Mouse (Mus musculus) heart, postnatal 36 days (tissue): ENCODE results near the gene Lmna. TPM values are rescaled to one million over a fixed set of nuclear protein-coding genes. Genes with fewer than 3 reads are reported as not detected.

Source experiments
- DNase-seq, 2 experiments: peaks; one replicate each; pipeline ENCODE4 v3.0.0; 2021 to 2022
- intact Hi-C: fragments of 180-260 bp; cut with DNase I; formaldehyde crosslinking; loops from one replicate; pipeline ENCODE4 v1.15.1; 2025
- total RNA-seq, 2 experiments: library from RNA; stranded (reverse); gene quantifications; 2 replicates each; pipeline ENCODE4 v1.2.3; 2021

Lmna gene
- total RNA-seq, 2 experiments from 2014 or later: 121 to 130 TPM

- intact Hi-C loops: loop anchor here (2.0 kb wide), 1 partner anchor 120 kb away; no protein-coding TSS in a partner anchor
Measured at GRCm38 (mm10) chr3:88526157-88527131, 16.7 kb upstream of the Lmna start.

GRCm38 (mm10) chr3:88525021-88525420 lies 15.3 kb upstream of the Lmna start:
- intact Hi-C loops: no loop called here

More at GRCm38 (mm10) chr3:88526157-88527131, 16.7 kb upstream of the Lmna start:
- peak; percentile 81 to 86 for DNase-seq

GRCm38 (mm10) chr3:88523027-88523426 lies 13.3 kb upstream of the Lmna start:
- DNase-seq: no peak
- intact Hi-C loops: no loop called here

More at GRCm38 (mm10) chr3:88525021-88525420, 15.3 kb upstream of the Lmna start:
- DNase-seq: no peak

- intact Hi-C loops: loop anchor here (1.0 kb wide), 3 partner anchors 12 to 39 kb away; no protein-coding TSS in a partner anchor
- peak; percentile 76 to 85 for DNase-seq
Measured at GRCm38 (mm10) chr3:88521803-88522331, 12.1 kb upstream of the Lmna start.

- no peak for DNase-seq
- intact Hi-C loops: no loop called here
Measured at GRCm38 (mm10) chr3:88521156-88521555, 11.4 kb upstream of the Lmna start.

DNA sequence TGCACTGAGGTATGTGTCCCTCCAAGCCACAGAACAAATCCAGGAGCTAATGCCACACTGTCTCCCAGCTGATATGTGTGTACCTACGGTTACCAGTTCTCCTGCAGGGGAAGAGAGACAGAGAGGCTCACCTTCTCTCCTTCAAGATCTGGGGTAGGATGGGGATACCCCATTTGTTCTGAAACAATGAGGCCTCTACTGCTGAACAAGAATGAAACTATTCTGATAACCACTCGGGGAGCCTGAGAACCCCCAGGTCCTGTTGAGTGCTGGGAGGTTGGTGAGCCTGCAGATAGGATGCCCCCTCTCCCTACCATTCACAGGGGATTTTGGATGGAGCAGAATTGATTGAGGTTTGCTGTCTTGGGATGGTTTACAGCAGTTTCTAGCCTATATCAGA lies 10.3 kb upstream of the Lmna start:
- no peak for DNase-seq
- intact Hi-C loops: no loop called here

DNA sequence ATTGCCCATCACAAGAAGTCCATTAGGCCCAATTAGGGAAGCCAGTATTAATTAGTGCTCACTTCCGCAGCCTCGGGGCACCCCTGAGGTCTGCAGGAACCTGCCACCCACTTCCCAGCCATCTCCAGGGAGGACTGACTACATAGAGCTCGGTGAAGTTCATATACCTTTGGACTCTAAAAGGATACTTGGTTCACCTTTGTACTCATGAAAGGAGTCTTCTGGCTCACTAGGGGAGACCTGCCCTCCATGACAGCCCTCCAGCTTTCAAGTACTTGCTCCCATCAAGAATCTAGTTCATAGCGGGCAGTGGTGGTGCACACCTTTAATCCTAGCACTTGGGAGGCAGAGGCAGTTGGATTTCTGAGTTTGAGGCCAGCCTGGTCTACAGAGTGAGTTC lies 8.7 kb upstream of the Lmna start:
- intact Hi-C loops: no loop called here
- no peak for DNase-seq

GRCm38 (mm10) chr3:88516407-88516806 lies 6.7 kb upstream of the Lmna start:
- intact Hi-C loops: no loop called here
- DNase-seq: no peak

DNA sequence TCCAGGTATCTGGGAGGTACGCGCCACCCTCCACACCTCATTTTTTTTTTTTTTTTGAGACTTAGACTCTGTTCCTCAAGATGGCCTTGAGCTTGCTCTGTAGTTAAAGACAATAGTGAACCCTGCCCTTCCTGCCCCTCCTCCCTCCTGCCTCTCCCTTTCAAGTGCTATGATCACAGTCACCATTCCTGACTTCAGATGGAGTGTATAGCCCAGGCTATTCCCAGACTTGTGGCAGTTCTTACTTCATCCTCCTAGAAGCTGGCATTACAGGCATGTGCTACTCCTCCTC lies 5.3 kb upstream of the Lmna start:
- DNase-seq: no peak
- intact Hi-C loops: no loop called here

DNA sequence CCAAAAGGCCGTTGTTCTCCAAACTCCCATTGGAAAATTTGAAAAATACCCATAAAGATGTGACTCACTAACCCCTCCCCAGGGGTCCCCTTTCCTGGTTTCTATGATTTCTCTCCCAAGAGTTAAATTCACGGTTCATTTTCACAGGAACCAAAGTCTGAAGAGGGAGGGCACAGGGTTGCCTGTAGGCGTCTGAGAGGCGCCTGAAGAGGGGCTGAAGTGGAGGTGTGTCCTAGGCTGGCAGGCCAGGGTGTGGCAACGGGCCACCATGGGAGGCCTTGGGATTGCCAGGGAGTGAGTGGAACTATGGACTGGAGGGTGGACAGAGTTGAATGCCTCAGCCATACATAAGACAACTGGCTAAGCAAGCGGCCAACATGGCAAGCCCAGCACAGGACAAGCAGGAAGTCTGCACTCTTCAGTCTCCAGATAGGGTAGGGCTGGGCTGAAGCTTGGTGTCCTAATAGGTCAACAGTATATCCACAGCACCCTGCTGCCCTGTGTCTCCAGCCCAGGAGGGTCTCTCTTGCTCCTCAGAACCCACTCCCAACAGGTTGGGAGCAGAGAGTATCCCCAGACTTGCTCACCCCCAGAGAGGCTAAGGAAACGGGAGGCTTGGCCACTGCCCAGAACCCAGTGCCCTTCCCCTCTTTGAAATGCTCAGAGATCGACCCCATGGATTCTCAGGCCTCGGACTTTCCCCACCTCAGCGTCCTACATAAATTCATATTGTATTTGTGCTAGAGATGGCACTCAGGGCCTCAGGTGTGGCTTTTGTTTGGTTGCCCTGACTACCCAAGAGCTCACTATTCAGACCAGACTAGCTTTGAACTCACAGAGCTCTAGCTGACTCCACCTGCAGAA lies 4.7 kb upstream of the Lmna start:
- peak in 1 of 2 experiments; percentile 6 for DNase-seq
- intact Hi-C loops: no loop called here

- intact Hi-C loops: no loop called here
- no peak for DNase-seq
Measured at GRCm38 (mm10) chr3:88513546-88514115, 3.9 kb upstream of the Lmna start.

DNA sequence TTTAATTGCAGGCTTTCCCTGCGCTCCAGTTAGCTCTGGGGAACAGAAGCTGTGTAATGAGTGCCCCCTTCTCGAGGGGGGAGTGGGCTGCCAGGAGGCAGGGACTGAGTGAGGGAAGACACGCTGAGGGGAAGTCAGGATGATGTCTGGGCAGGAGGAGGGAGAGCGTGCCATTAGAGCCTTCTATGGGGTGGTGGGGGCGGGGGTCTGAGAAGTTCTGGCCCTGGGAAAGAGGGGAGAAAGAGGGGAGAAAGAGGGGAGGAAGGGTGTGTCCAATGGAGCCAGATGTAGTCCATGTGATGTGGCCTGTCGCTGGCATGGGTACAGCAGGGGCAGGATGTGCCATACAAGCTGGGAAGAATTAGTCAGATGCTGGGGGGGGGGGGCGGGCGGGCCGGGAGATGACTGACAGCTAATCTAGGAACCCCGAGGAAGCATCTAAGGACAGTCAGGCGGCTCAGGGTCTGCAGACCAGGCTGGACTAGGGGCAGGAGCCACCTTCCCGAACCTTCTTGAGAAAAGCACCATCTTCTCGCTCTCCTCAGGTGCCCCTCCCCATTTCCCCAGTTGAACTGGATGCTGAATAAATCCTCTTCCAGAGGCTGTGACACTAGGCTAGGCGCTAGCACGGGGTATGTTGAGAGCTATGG lies 3.3 kb upstream of the Lmna start:
- intact Hi-C loops: no loop called here
- no peak for DNase-seq

GRCm38 (mm10) chr3:88512141-88512895 lies 2.6 kb upstream of the Lmna start:
- no peak for DNase-seq
- intact Hi-C loops: no loop called here

DNA sequence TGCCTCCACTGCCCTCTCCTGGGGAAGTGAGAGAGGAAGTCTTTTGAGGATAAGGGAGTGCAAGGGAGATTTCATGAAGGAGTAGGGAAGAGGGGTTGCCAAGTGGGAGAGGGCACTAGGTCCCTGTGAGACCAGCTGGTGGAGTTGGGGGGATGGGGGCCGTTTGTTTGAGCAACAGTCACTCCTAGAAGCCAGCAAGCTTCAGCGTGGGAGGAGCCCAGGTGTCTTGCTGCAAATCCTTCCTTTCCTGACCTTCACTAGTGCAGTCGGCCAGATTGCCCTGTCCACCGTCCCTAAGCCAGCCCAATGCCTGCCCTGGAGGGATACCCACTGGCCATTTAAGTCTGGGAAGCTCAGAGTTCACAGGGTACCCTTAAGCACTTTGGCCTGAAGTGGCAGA lies 1.8 kb upstream of the Lmna start:
- intact Hi-C loops: no loop called here

GRCm38 (mm10) chr3:88510421-88511289 lies 899 bp upstream of the Lmna start:
- intact Hi-C loops: loop anchor here (1.0 kb wide), 1 partner anchor 12 kb away; no protein-coding TSS in a partner anchor
- DNase-seq: peak in 1 of 2 experiments; percentile 21

More for the DNA sequence above, 1.8 kb upstream of the Lmna start:
- DNase-seq: no peak

DNA sequence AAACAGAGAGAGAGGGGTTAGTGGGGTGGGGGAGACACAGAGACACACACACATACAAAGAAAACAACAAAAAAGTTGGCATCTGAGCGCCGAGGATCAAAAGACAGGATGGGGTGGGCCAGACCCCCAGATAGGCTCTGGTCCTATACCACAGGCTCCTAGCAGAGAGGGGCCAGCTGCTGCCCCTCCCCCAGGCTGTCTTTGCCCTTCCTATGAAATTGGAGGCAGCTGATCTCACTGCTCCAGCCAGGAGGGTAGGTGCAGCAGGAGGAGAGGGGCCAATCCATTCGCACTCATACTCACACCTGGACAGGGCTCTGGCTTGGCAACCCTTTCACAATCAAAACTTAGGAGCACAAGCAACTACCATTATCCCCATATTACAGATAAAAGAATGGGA lies 506 bp downstream of the Lmna start:
- no peak for DNase-seq
- intact Hi-C loops: no loop called here

DNA sequence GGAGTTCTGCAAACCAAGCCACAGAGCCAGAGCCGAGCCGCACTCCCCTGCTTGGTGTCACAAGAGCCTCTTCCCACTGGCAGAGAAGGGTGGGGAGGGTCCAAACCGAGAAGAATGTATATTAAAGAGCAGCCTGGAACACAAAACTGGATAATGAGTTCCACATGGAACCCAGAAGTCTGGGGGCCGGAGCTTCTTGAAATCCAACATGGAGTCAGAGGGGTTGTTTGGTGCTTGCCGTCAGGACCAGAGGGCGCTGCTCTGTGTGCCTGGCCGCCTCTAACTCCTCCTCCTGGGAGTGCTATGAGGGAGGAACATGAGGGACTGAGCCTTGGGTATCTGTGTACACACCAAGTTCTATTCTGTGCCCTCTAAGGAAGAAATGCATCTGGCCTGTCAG lies 4.0 kb downstream of the Lmna start:
- intact Hi-C loops: no loop called here
- DNase-seq: peak in 1 of 2 experiments; percentile 3

- DNase-seq: no peak
- intact Hi-C loops: no loop called here
Measured at GRCm38 (mm10) chr3:88505081-88505480, 4.7 kb downstream of the Lmna start.
